Mouse (Mus musculus): ENCODE data around the gene Blcap.

Blcap gene

GRCm38 (mm10) chr2:157559858-157560257 is 11.2 kb downstream of the Blcap start, which contains the start of gene Nnat:
Gene Nnat (plus strand): TSS chr2:157560078.
- DNase-seq (ENCODE audit: low spot score) = peak; percentile 35

GRCm38 (mm10) chr2:157559440-157559839 is 11.6 kb downstream of the Blcap start:
- DNase-seq (ENCODE audit: low spot score) = no peak

GRCm38 (mm10) chr2:157558520-157558919 is 12.6 kb downstream of the Blcap start:
- no peak for DNase-seq (ENCODE audit: low spot score)

GRCm38 (mm10) chr2:157558051-157558450 is 13.0 kb downstream of the Blcap start:
- no peak for DNase-seq (ENCODE audit: low spot score)

GRCm38 (mm10) chr2:157556074-157556698 is 14.9 kb downstream of the Blcap start:
- DNase-seq (ENCODE audit: low spot score) = no peak

GRCm38 (mm10) chr2:157552158-157552886 is 18.8 kb downstream of the Blcap start:
- DNase-seq (ENCODE audit: low spot score) = no peak

- DNase-seq (ENCODE audit: low spot score) = no peak
These were observed 20.8 kb downstream of the Blcap start for GRCm38 (mm10) chr2:157550292-157550691.

GRCm38 (mm10) chr2:157546686-157547085 is 24.4 kb downstream of the Blcap start:
- DNase-seq (ENCODE audit: low spot score) = no peak

- no peak for DNase-seq (ENCODE audit: low spot score)
These were observed 26.7 kb downstream of the Blcap start for GRCm38 (mm10) chr2:157544333-157544888.

GRCm38 (mm10) chr2:157542415-157542814 is 28.7 kb downstream of the Blcap start:
- DNase-seq (ENCODE audit: low spot score) = no peak

- no peak for DNase-seq (ENCODE audit: low spot score)
These were observed 29.4 kb downstream of the Blcap start for GRCm38 (mm10) chr2:157541631-157542030.

GRCm38 (mm10) chr2:157540953-157541569 is 30.0 kb downstream of the Blcap start:
- no peak for DNase-seq (ENCODE audit: low spot score)

- no peak for DNase-seq (ENCODE audit: low spot score)
These were observed 30.8 kb downstream of the Blcap start for GRCm38 (mm10) chr2:157540073-157540952.

GRCm38 (mm10) chr2:157537118-157537517 is 34.0 kb downstream of the Blcap start:
- no peak for DNase-seq (ENCODE audit: low spot score)

GRCm38 (mm10) chr2:157536476-157537081 is 34.5 kb downstream of the Blcap start:
- no peak for DNase-seq (ENCODE audit: low spot score)

- DNase-seq (ENCODE audit: low spot score) = no peak
These were observed 36.9 kb downstream of the Blcap start for GRCm38 (mm10) chr2:157534163-157534562.

GRCm38 (mm10) chr2:157531681-157532426 is 39.2 kb downstream of the Blcap start:
- no peak for DNase-seq (ENCODE audit: low spot score)

GRCm38 (mm10) chr2:157530056-157530955 is 40.8 kb downstream of the Blcap start:
- no peak for DNase-seq (ENCODE audit: low spot score)

GRCm38 (mm10) chr2:157522556-157522955 is 48.5 kb downstream of the Blcap start:
- DNase-seq (ENCODE audit: low spot score) = no peak

- no peak for DNase-seq (ENCODE audit: low spot score)
These were observed 50.6 kb downstream of the Blcap start for GRCm38 (mm10) chr2:157520496-157520895.
